Mouse (Mus musculus) CH12.LX (cell line): ENCODE results near the gene Serpina5. TPM values are rescaled to one million over a fixed set of nuclear protein-coding genes. Genes with fewer than 3 reads are reported as not detected.

ENCODE experiments used
- DNase-seq: peaks from one replicate; pipeline ENCODE4 v3.0.0-alpha.2; 2013; ENCODE audit errors: extremely low read depth
- H3K27ac ChIP-seq: 2 replicates; pipeline ENCODE4 v1.5.1; 2012; ENCODE audit warnings: low read depth, mild to moderate bottlenecking, control low read depth, moderate library complexity; ENCODE audit not compliant: insufficient read depth
- H3K27me3 ChIP-seq: replicated peaks from 2 replicates; pipeline ENCODE3; 2012; ENCODE audit warnings: inconsistent platforms
- H3K36me3 ChIP-seq, 2 experiments: replicated peaks in 1 of 2; 2 replicates each; pipeline versions ENCODE3 to v1.6.1; 2012; ENCODE audit warnings: inconsistent platforms in 1 of 2, low read length in 1 of 2, mild to moderate bottlenecking in 1 of 2, mixed read lengths in 1 of 2, moderate library complexity in 1 of 2; ENCODE audit not compliant: control insufficient read depth in 1 of 2, insufficient read depth in 1 of 2
- H3K4me1 ChIP-seq, 2 experiments: 2 replicates each; pipeline ENCODE4 v1.6.1; 2012; ENCODE audit warnings: inconsistent platforms in 1 of 2, moderate library complexity in 1 of 2; ENCODE audit not compliant: insufficient read depth in 2 of 2, control insufficient read depth in 1 of 2
- H3K4me2 ChIP-seq: 2 replicates; pipeline ENCODE4 v1.6.1; 2012; ENCODE audit warnings: low read depth, mild to moderate bottlenecking, control low read depth; ENCODE audit not compliant: poor library complexity, insufficient read depth, severe bottlenecking
- H3K4me3 ChIP-seq, 3 experiments: fragments of 150-350 bp in 1 of 3; sonication (generic) in 1 of 3; replicated peaks in 1 of 3; 2 replicates each; pipeline versions ENCODE3 to v1.5.1; 2011 to 2012; ENCODE audit warnings: low read depth in 2 of 3, low read length in 2 of 3, mild to moderate bottlenecking in 2 of 3, moderate library complexity in 2 of 3, control low read depth in 1 of 3, improper control_type of control experiment in 1 of 3, inconsistent platforms in 1 of 3, mixed read lengths in 1 of 3; ENCODE audit not compliant: poor library complexity in 1 of 3
- H3K79me2 ChIP-seq: replicated peaks from 2 replicates; pipeline ENCODE4 v1.6.1; 2012; ENCODE audit warnings: mild to moderate bottlenecking, moderate library complexity; ENCODE audit not compliant: control insufficient read depth, poor library complexity, insufficient read depth, severe bottlenecking; ENCODE audit errors: extremely low read depth
- H3K9ac ChIP-seq: 2 replicates; pipeline ENCODE4 v1.6.1; 2012; ENCODE audit warnings: low read depth, mild to moderate bottlenecking, control low read depth, moderate library complexity; ENCODE audit not compliant: insufficient read depth
- H3K9me3 ChIP-seq: replicated peaks from 2 replicates; pipeline ENCODE3; 2012; ENCODE audit warnings: low read length, inconsistent platforms, mixed read lengths
- BHLHE40 ChIP-seq: IDR thresholded peaks from 2 replicates; pipeline ENCODE4 v1.6.1; 2011; ENCODE audit warnings: mild to moderate bottlenecking, low read depth, low read length, improper control_type of control experiment
- CHD2 ChIP-seq: IDR thresholded peaks from 2 replicates; pipeline ENCODE4 v1.6.1; 2011; ENCODE audit warnings: low read length, improper control_type of control experiment
- E2F4 ChIP-seq: IDR thresholded peaks from 2 replicates; pipeline ENCODE4 v1.6.1; 2011; ENCODE audit warnings: low read depth, low read length, improper control_type of control experiment; ENCODE audit not compliant: insufficient replicate concordance
- EP300 ChIP-seq: IDR thresholded peaks from 2 replicates; pipeline ENCODE4 v1.6.1; 2011; ENCODE audit warnings: low read length, improper control_type of control experiment
- GABPA ChIP-seq: IDR thresholded peaks from 2 replicates; pipeline ENCODE4 v1.6.1; 2012; ENCODE audit warnings: low read depth, low read length, improper control_type of control experiment, inconsistent platforms; ENCODE audit not compliant: insufficient replicate concordance
- IRF4 ChIP-seq: IDR thresholded peaks from 2 replicates; pipeline ENCODE4 v1.6.1; 2014; ENCODE audit warnings: low read depth, mild to moderate bottlenecking, inconsistent platforms, low read length, improper control_type of control experiment
- JUN ChIP-seq: IDR thresholded peaks from 2 replicates; pipeline ENCODE4 v1.6.1; 2011; ENCODE audit warnings: low read depth, mild to moderate bottlenecking, low read length, improper control_type of control experiment, moderate library complexity; ENCODE audit not compliant: insufficient read depth
- MAFK ChIP-seq: IDR thresholded peaks from 2 replicates; pipeline ENCODE4 v1.6.1; 2011; ENCODE audit warnings: low read length, improper control_type of control experiment; ENCODE audit not compliant: insufficient replicate concordance
- MAZ ChIP-seq: IDR thresholded peaks from 2 replicates; pipeline ENCODE4 v1.6.1; 2012; ENCODE audit warnings: low read depth, mild to moderate bottlenecking, inconsistent platforms, low read length, improper control_type of control experiment, moderate library complexity
- NELFE ChIP-seq: IDR thresholded peaks from 2 replicates; pipeline ENCODE4 v1.6.1; 2011; ENCODE audit warnings: low read depth, low read length, improper control_type of control experiment
- PAX5 ChIP-seq: IDR thresholded peaks from 2 replicates; pipeline ENCODE4 v1.6.1; 2012; ENCODE audit warnings: low read length, inconsistent platforms, mixed read lengths
- POLR2AphosphoS2 ChIP-seq: IDR thresholded peaks from 2 replicates; pipeline ENCODE4 v1.6.1; 2011; ENCODE audit warnings: low read depth, low read length, improper control_type of control experiment
- RAD21 ChIP-seq: IDR thresholded peaks from 2 replicates; pipeline ENCODE4 v1.6.1; 2011; ENCODE audit warnings: low read depth, mild to moderate bottlenecking, low read length, improper control_type of control experiment, moderate library complexity
- RCOR1 ChIP-seq: conservative IDR thresholded peaks from 2 replicates; pipeline ENCODE4 v1.6.1; 2012; ENCODE audit warnings: low read depth, mild to moderate bottlenecking, inconsistent platforms, low read length, improper control_type of control experiment
- SMC3 ChIP-seq: IDR thresholded peaks from 2 replicates; pipeline ENCODE4 v1.6.1; 2011; ENCODE audit warnings: low read depth, low read length, improper control_type of control experiment
- UBTF ChIP-seq: IDR thresholded peaks from 2 replicates; pipeline ENCODE4 v1.6.1; 2012; ENCODE audit warnings: low read depth, mild to moderate bottlenecking, inconsistent platforms, low read length, improper control_type of control experiment, moderate library complexity
- USF1 ChIP-seq: IDR thresholded peaks from 2 replicates; pipeline ENCODE4 v1.6.1; 2014; ENCODE audit warnings: low read depth, mild to moderate bottlenecking, inconsistent platforms, low read length, improper control_type of control experiment
- USF2 ChIP-seq: conservative IDR thresholded peaks from 2 replicates; pipeline ENCODE4 v1.6.1; 2011; ENCODE audit warnings: low read depth, low read length, improper control_type of control experiment
- ZNF384 ChIP-seq: IDR thresholded peaks from 2 replicates; pipeline ENCODE4 v1.6.1; 2012; ENCODE audit warnings: low read depth, low read length, improper control_type of control experiment, inconsistent platforms
- dilution Hi-C: fragments of 300-500 bp; cut with MboI; formaldehyde crosslinking; loops from 2 replicates; pipeline ENCODE4 v1.14.3; 2020; ENCODE audit warnings: low sequenced_read_pairs; ENCODE audit not compliant: extremely low pct_unique_long_range_greater_than_20kb, extremely low pct_ligation_motif_present
- in situ Hi-C: fragments of 300-500 bp; cut with MboI; formaldehyde crosslinking; loops from 3 replicates; pipeline ENCODE4 v1.14.3; 2019; ENCODE audit warnings: low sequenced_read_pairs, low pct_ligation_motif_present, low pct_unique_long_range_greater_than_20kb, mixed read lengths
- polyA plus RNA-seq: library from polyadenylated mRNA; unstranded; fragments of >175 nt; gene quantifications from 2 replicates; pipeline ENCODE4 v1.2.1, GENCODE M21; 2012; ENCODE audit warnings: low read depth; ENCODE audit not compliant: insufficient read length
- total RNA-seq, 2 experiments: library from RNA; depleted of rRNA; stranded (reverse); fragments of 300-350 nt in 1 of 2; fragments of >200 nt in 1 of 2; gene quantifications; 2 replicates each; pipeline ENCODE4 v1.2.3; 2012 to 2014

Serpina5 gene
- total and polyA plus RNA-seq, 3 experiments, result not detected

DNA sequence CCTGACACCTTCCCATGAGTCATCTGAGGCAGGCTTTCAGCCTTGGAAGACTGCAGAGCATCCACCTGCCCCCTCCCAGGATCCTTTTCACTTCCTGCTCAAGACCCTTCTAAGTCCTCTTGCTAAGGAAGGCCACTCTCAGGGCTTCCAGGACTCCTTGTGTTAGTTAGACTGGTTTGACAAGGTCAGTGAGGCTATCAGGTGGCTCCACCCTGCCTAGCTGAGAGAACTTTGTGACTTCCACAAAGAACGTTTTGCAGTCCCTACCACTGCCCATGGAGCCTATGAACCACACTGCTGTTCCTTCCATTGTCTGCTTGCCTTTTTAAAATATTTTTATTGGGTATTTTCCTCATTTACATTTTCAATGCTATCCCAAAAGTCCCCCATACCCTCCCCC lies 29.2 kb upstream of the Serpina5 start:
- Histone ChIP-seq H3K9ac (no peak overlapping the region), H3K27me3 (peaks cover 61% of the 10 kb centered on the region), H3K9me3 (no peaks in the 10 kb centered on the region), H3K4me2 (no peak overlapping the region), H3K4me3 (no peak overlapping the region), H3K36me3 (no peaks in the 10 kb centered on the region), H3K79me2 (no peaks in the 10 kb centered on the region), H3K4me1 (peaks cover 4 to 14% of the 10 kb centered on the region in 2 experiments), H3K27ac (no peak overlapping the region)
- TF ChIP-seq USF1 (no peak), IRF4 (no peak), ZNF384 (no peak), NELFE (no peak)
- no peak for DNase-seq
- in situ Hi-C loops, result no loop called here
- dilution Hi-C loops, result no loop called here

DNA sequence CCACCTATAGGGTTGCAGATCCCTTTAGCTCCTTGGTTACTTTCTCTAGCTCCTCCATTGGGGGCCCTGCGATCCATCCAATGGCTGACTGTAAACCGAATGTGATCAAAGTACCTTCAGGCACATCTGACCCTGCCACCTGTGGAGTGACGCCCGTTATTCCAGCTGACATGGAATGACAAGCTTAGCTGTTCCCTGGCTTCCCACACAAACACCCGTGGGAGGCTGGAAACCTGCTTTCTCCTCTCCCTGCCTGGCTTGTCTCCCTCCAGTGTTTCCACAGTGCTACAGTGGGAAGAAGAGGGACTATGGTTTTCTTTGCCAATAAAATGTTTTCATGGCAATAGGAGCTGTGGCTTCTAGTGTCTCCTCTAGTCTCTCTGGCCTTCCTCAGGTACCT lies 28.6 kb upstream of the Serpina5 start:
- dilution Hi-C loops, result no loop called here
- DNase-seq, result no peak
- TF ChIP-seq JUN (no peak), ZNF384 (no peak), PAX5 (no peak), BHLHE40 (no peak), RCOR1 (no peak), E2F4 (no peak), POLR2AphosphoS2 (no peak), UBTF (no peak), USF2 (no peak)
- peaks cover 0 to 9% of the 10 kb centered on the region in 2 experiments; a peak in 2 of 4 replicates for H3K4me1 ChIP-seq
- no peak overlapping the region for H3K9ac ChIP-seq
- H3K4me3 ChIP-seq, result no peak overlapping the region
- no peaks in the 10 kb centered on the region for H3K79me2 ChIP-seq
- H3K9me3 ChIP-seq, result no peaks in the 10 kb centered on the region
- H3K4me2 ChIP-seq, result no peak overlapping the region
- H3K27ac ChIP-seq, result no peak overlapping the region
- peaks cover 67% of the 10 kb centered on the region for H3K27me3 ChIP-seq
- in situ Hi-C loops, result no loop called here
- no peaks in the 10 kb centered on the region for H3K36me3 ChIP-seq

DNA sequence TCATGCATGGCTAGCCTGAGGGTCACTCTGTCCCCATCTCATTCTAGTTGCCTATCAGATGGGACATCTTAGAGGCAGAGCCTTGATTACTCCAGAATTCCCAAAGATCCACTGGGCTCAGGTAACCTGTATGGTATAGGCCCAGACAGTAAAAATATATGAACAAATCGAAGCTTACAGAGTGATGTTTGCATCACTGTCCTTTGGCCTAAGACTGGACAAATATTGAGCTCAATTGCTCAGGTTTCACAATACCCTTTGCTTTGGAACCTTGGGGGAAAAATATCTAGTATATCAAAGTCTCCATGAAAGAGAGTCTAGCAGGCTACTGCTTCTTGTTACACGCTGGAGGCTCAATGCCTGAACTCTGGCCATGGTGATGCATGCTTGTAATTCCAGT lies 10.8 kb upstream of the Serpina5 start:
- no peak overlapping the region for H3K27ac ChIP-seq
- TF ChIP-seq E2F4 (no peak), USF1 (no peak), EP300 (no peak), SMC3 (no peak), USF2 (no peak), CHD2 (no peak), MAZ (no peak), RAD21 (no peak), NELFE (no peak), MAFK (no peak), GABPA (no peak)
- TF ChIP-seq, all 38 proteins: peak for 0
- no peak overlapping the region for H3K9ac ChIP-seq
- dilution Hi-C loops, result no loop called here
- H3K9me3 ChIP-seq, result no peaks in the 10 kb centered on the region
- no peak overlapping the region for H3K4me2 ChIP-seq
- no peaks in the 10 kb centered on the region for H3K36me3 ChIP-seq
- H3K4me3 ChIP-seq, result no peak overlapping the region
- DNase-seq, result no peak
- no peaks in the 10 kb centered on the region for H3K79me2 ChIP-seq
- in situ Hi-C loops, result no loop called here
- H3K4me1 ChIP-seq, result no peaks in the 10 kb centered on the region
- peaks cover 70% of the 10 kb centered on the region for H3K27me3 ChIP-seq
